Mouse (Mus musculus): Measurements from ENCODE around the gene Rnaset2a. TPM values are rescaled to one million over a fixed set of nuclear protein-coding genes. Genes with fewer than 3 reads are reported as not detected.
"Not testable (repeated sequence)": the region's sequence is repeated elsewhere in the genome, so short reads cannot be mapped to it uniquely, and the experiment has no call there.

Rnaset2a gene
- polyA plus RNA-seq (2014; fragmentation: Nextera tagmentation; extraction: Ambion mirVana) = 16.4 and 18.0 TPM in 2 replicates

DNA sequence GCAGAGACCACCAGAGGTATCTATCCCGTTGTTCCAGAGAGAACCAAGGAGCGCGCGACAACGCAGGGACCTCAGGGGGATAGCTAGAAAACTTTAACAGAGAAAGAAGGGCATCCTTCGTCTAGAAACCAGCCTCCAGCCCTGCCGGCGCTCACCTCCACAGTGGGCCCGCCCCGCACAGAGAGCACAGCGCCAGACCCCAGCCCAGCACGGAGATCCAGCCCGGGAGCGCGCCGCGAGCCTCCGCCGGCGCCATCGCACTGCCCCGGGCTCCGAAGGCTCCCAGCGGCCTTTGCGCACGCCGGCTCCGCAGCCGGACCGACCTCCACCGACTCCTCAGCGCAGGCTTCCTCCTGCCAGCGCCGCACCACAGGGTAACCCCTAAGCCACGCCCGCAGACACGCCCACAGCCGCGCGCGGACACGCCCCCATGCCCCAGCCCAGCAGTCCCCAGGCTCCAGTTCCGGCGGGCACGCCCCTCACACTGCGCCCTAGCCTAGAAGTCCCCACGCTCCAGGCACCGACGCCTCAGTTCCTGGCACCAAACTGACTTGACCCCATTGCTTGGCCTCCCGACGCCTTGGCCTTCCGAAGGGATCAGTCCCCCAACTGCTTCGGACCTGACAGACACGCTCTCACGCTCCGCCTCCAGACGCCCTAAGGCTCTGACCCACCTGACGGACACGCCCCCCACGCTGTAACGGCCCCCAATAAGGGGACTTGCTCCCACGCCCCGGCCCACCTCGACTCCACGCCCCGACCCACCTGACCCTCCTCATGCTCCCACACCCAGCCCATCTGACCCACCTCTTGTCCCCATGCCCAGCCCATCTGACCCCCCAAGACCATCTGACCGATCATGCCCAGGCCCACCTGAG is at the start of gene Rnaset2a, which contains the start of gene Gm49673:
Rnaset2a (minus strand) TSS at position 659 of the 878 bp plus-strand sequence.
Gm49673 (minus strand) TSS at position 350 of the 878 bp plus-strand sequence.
- Histone ChIP-seq H3K4me3 (ENCODE audit: low read depth, low read length) (peak within 1 kb of the TSS; percentile 42), H3K9ac (replicated peaks; ENCODE audit: low read length) (peak within 1 kb of the TSS; percentile 64), H3K4me2 (ENCODE audit: low read depth, low read length) (peak within 1 kb of the TSS; percentile 25)
- H3K27ac ChIP-seq (replicated peaks; ENCODE audit: low read depth, low read length); H3K27me3 ChIP-seq (ENCODE audit: control insufficient read depth, insufficient read depth, low read length); H3K9me3 ChIP-seq (replicated peaks; ENCODE audit: control insufficient read depth, low read length); H3K36me3 ChIP-seq (replicated peaks; ENCODE audit: control insufficient read depth, insufficient read depth, low read depth, low read length); H3K4me1 ChIP-seq (ENCODE audit: control insufficient read depth, insufficient read depth, low read length): not testable (repeated sequence)
- under 1% methylated on average over 38 of the region's 67 CpGs for WGBS
- ATAC-seq (replicated peaks; ENCODE audit: insufficient number of reproducible peaks, low FRiP score, low TSS enrichment, low read depth) (peak; percentile 98), DNase-seq (ENCODE audit: low spot score) (peak; percentile 33)

GRCm38 (mm10) chr17:8197652-8198051 is 49.8 kb upstream of the Rnaset2a start:
- Histone ChIP-seq H3K9me3 (replicated peaks; ENCODE audit: control insufficient read depth, low read length) (no peaks in the 10 kb centered on the region), H3K9ac (replicated peaks; ENCODE audit: low read length) (no peak overlapping the region), H3K27me3 (ENCODE audit: control insufficient read depth, insufficient read depth, low read length) (no peaks in the 10 kb centered on the region), H3K27ac (replicated peaks; ENCODE audit: low read depth, low read length) (no peak overlapping the region), H3K36me3 (replicated peaks; ENCODE audit: control insufficient read depth, insufficient read depth, low read depth, low read length) (no peaks in the 10 kb centered on the region; the same call in 1 of the 2 replicates), H3K4me1 (ENCODE audit: control insufficient read depth, insufficient read depth, low read length) (no peaks in the 10 kb centered on the region), H3K4me2 (ENCODE audit: low read depth, low read length) (no peak overlapping the region), H3K4me3 (ENCODE audit: low read depth, low read length) (no peak overlapping the region)
- DNase-seq (ENCODE audit: low spot score) = no peak
- no peak for ATAC-seq (replicated peaks; ENCODE audit: insufficient number of reproducible peaks, low FRiP score, low TSS enrichment, low read depth)
- WGBS = 77% methylated on average over 3 of the region's 3 CpGs

DNA sequence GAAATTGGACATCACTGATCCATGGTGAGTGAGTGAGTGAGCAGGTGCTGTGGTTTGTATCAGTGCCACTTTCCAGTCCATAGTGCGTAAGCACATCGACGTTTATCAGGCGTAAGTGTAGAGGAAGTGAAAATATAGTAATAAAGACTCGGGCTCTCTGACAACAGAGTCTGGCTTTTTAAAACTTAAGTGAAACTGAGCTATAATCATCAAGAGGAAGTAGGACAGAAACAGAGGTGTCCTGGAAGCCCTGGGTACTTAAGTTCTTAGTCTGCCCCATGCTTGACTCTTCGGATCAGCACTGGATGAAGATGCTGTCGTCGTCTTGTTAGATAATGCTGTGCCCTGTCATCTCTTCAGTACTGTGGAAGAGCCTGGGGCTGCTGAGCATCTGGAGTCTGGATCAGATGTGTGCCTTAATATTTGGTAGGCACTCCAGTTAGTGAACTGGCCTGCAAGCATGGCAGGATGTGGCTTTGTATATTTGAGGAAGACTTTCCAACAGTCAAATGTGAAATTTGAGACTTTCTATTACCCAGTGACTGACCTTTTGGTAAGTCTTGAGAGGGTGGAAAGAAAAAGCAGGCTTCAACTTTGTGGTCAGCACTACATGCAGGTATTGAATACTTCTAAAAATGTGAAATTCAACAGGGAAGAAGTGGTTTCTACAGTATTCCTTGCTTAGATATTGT is 47.9 kb upstream of the Rnaset2a start:
- Histone ChIP-seq H3K36me3 (replicated peaks; ENCODE audit: control insufficient read depth, insufficient read depth, low read depth, low read length) (no peaks in the 10 kb centered on the region; the same call in none of the 2 replicates), H3K27ac (replicated peaks; ENCODE audit: low read depth, low read length) (no peak overlapping the region), H3K4me3 (ENCODE audit: low read depth, low read length) (no peak overlapping the region), H3K4me1 (ENCODE audit: control insufficient read depth, insufficient read depth, low read length) (no peaks in the 10 kb centered on the region), H3K27me3 (ENCODE audit: control insufficient read depth, insufficient read depth, low read length) (no peaks in the 10 kb centered on the region), H3K4me2 (ENCODE audit: low read depth, low read length) (no peak overlapping the region), H3K9me3 (replicated peaks; ENCODE audit: control insufficient read depth, low read length) (no peaks in the 10 kb centered on the region), H3K9ac (replicated peaks; ENCODE audit: low read length) (no peak overlapping the region)
- DNase-seq (ENCODE audit: low spot score) (no peak), ATAC-seq (replicated peaks; ENCODE audit: insufficient number of reproducible peaks, low FRiP score, low TSS enrichment, low read depth) (no peak)
- 89% methylated on average over 8 of the region's 8 CpGs for WGBS

DNA sequence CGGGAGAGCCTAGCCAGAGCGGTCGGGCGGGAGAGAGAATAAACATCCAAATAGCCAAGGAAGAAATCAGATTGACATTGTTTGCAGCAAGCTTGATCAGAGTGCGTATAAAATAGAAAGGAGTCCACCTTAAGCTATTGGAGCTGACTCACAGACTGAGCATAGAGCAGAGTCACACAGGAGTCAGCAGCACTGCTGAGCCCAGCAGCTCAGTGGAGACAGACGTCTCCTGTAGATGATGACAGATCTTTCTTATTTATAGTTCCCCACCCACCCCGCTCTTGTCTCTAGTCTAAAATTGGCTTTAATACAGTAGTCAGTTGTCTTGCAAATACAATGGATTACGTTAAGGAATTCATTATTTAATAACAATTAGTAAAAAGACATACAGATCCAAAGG is 45.8 kb upstream of the Rnaset2a start:
- ATAC-seq (replicated peaks; ENCODE audit: insufficient number of reproducible peaks, low FRiP score, low TSS enrichment, low read depth) = no peak
- Histone ChIP-seq H3K27ac (replicated peaks; ENCODE audit: low read depth, low read length) (no peak overlapping the region), H3K36me3 (replicated peaks; ENCODE audit: control insufficient read depth, insufficient read depth, low read depth, low read length) (no peaks in the 10 kb centered on the region; the same call in none of the 2 replicates), H3K4me3 (ENCODE audit: low read depth, low read length) (no peak overlapping the region), H3K27me3 (ENCODE audit: control insufficient read depth, insufficient read depth, low read length) (no peaks in the 10 kb centered on the region), H3K4me2 (ENCODE audit: low read depth, low read length) (no peak overlapping the region), H3K9me3 (replicated peaks; ENCODE audit: control insufficient read depth, low read length) (no peaks in the 10 kb centered on the region), H3K4me1 (ENCODE audit: control insufficient read depth, insufficient read depth, low read length) (no peaks in the 10 kb centered on the region), H3K9ac (replicated peaks; ENCODE audit: low read length) (no peak overlapping the region)
- WGBS = 90% methylated on average over 8 of the region's 8 CpGs
- DNase-seq (ENCODE audit: low spot score) = no peak

GRCm38 (mm10) chr17:8184217-8184616 is 36.3 kb upstream of the Rnaset2a start:
- Histone ChIP-seq H3K27me3 (ENCODE audit: control insufficient read depth, insufficient read depth, low read length) (no peaks in the 10 kb centered on the region), H3K9me3 (replicated peaks; ENCODE audit: control insufficient read depth, low read length) (no peaks in the 10 kb centered on the region), H3K36me3 (replicated peaks; ENCODE audit: control insufficient read depth, insufficient read depth, low read depth, low read length) (peaks cover 3% of the 10 kb centered on the region; the same call in 1 of the 2 replicates), H3K9ac (replicated peaks; ENCODE audit: low read length) (no peak overlapping the region), H3K27ac (replicated peaks; ENCODE audit: low read depth, low read length) (no peak overlapping the region), H3K4me1 (ENCODE audit: control insufficient read depth, insufficient read depth, low read length) (no peaks in the 10 kb centered on the region), H3K4me3 (ENCODE audit: low read depth, low read length) (no peak overlapping the region), H3K4me2 (ENCODE audit: low read depth, low read length) (no peak overlapping the region)
- ATAC-seq (replicated peaks; ENCODE audit: insufficient number of reproducible peaks, low FRiP score, low TSS enrichment, low read depth) (no peak), DNase-seq (ENCODE audit: low spot score) (no peak)
- 91% methylated on average over 7 of the region's 7 CpGs for WGBS

- 90% methylated on average over 5 of the region's 5 CpGs for WGBS
- Histone ChIP-seq H3K36me3 (replicated peaks; ENCODE audit: control insufficient read depth, insufficient read depth, low read depth, low read length) (peaks cover 3% of the 10 kb centered on the region; the same call in 1 of the 2 replicates), H3K9ac (replicated peaks; ENCODE audit: low read length) (no peak overlapping the region), H3K4me1 (ENCODE audit: control insufficient read depth, insufficient read depth, low read length) (no peaks in the 10 kb centered on the region), H3K4me3 (ENCODE audit: low read depth, low read length) (no peak overlapping the region), H3K9me3 (replicated peaks; ENCODE audit: control insufficient read depth, low read length) (no peaks in the 10 kb centered on the region), H3K27ac (replicated peaks; ENCODE audit: low read depth, low read length) (no peak overlapping the region), H3K27me3 (ENCODE audit: control insufficient read depth, insufficient read depth, low read length) (no peaks in the 10 kb centered on the region), H3K4me2 (ENCODE audit: low read depth, low read length) (no peak overlapping the region)
- ATAC-seq (replicated peaks; ENCODE audit: insufficient number of reproducible peaks, low FRiP score, low TSS enrichment, low read depth) (no peak), DNase-seq (ENCODE audit: low spot score) (no peak)
Measured at GRCm38 (mm10) chr17:8183815-8184214, 35.9 kb upstream of the Rnaset2a start.

GRCm38 (mm10) chr17:8177090-8177489 is 29.2 kb upstream of the Rnaset2a start:
- H3K9ac ChIP-seq (replicated peaks; ENCODE audit: low read length) = no peak overlapping the region
- 90% methylated on average over 5 of the region's 5 CpGs for WGBS
- no peak overlapping the region for H3K27ac ChIP-seq (replicated peaks; ENCODE audit: low read depth, low read length)
- H3K36me3 ChIP-seq (replicated peaks; ENCODE audit: control insufficient read depth, insufficient read depth, low read depth, low read length) = 0 out of 2 replicates have a peak, but pooled peaks cover 2% of the 10 kb centered on the region
- DNase-seq (ENCODE audit: low spot score) (no peak), ATAC-seq (replicated peaks; ENCODE audit: insufficient number of reproducible peaks, low FRiP score, low TSS enrichment, low read depth) (no peak)
- H3K27me3 ChIP-seq (ENCODE audit: control insufficient read depth, insufficient read depth, low read length) = no peaks in the 10 kb centered on the region
- no peak overlapping the region for H3K4me2 ChIP-seq (ENCODE audit: low read depth, low read length)
- H3K9me3 ChIP-seq (replicated peaks; ENCODE audit: control insufficient read depth, low read length) = no peaks in the 10 kb centered on the region
- no peak overlapping the region for H3K4me3 ChIP-seq (ENCODE audit: low read depth, low read length)
- H3K4me1 ChIP-seq (ENCODE audit: control insufficient read depth, insufficient read depth, low read length) = no peaks in the 10 kb centered on the region

- WGBS = 79% methylated on average over 4 of the region's 4 CpGs
- Histone ChIP-seq H3K4me3 (ENCODE audit: low read depth, low read length) (no peak overlapping the region), H3K36me3 (replicated peaks; ENCODE audit: control insufficient read depth, insufficient read depth, low read depth, low read length) (peaks cover 5% of the 10 kb centered on the region; the same call in 1 of the 2 replicates), H3K9ac (replicated peaks; ENCODE audit: low read length) (no peak overlapping the region), H3K4me2 (ENCODE audit: low read depth, low read length) (no peak overlapping the region), H3K27ac (replicated peaks; ENCODE audit: low read depth, low read length) (no peak overlapping the region), H3K27me3 (ENCODE audit: control insufficient read depth, insufficient read depth, low read length) (no peaks in the 10 kb centered on the region), H3K4me1 (ENCODE audit: control insufficient read depth, insufficient read depth, low read length) (no peaks in the 10 kb centered on the region), H3K9me3 (replicated peaks; ENCODE audit: control insufficient read depth, low read length) (no peaks in the 10 kb centered on the region)
- DNase-seq (ENCODE audit: low spot score) (no peak), ATAC-seq (replicated peaks; ENCODE audit: insufficient number of reproducible peaks, low FRiP score, low TSS enrichment, low read depth) (no peak)
Measured at GRCm38 (mm10) chr17:8171081-8171480, 23.2 kb upstream of the Rnaset2a start.
